Mouse (Mus musculus) cerebellum, adult 9-10 months (tissue): Measurements from ENCODE around the gene Rtn1.

Source experiments
- DNase-seq: peaks from one replicate; pipeline ENCODE4 v3.0.0; 2022

Rtn1 gene

DNA sequence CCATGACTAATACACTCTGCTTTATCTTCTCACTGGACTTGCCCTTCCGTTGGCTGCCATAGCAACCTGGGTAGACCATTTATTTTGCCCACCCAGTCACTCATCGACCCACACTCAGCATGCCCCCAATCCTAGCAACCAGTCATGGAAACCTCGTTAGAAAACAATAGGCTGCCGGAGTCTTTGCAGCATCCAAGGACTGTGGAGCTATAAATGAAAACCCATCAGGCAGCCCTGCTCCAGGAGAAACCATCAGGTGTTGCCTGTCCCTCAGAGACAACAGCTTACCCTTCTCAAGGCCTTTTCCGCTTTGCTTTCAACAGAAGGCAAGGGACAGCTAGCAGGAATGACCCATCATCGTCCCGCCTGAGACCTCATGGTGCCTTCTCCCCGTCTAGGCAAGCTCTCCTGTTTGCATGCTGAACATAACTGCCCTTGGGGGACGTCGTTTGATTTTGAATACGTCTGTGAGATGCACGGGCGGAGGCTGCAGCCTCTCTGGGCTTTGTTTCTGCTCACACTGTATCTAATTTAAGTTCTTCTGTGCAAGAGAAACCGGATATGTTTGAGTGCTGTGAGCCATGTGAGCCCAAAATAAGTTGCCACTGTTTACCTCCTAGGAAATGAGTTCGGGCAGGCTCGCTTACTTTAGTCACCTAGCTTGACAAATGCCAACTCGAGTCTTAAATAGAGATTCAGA, 34.8 kb downstream of the Rtn1 start:
- no peak for DNase-seq

DNA sequence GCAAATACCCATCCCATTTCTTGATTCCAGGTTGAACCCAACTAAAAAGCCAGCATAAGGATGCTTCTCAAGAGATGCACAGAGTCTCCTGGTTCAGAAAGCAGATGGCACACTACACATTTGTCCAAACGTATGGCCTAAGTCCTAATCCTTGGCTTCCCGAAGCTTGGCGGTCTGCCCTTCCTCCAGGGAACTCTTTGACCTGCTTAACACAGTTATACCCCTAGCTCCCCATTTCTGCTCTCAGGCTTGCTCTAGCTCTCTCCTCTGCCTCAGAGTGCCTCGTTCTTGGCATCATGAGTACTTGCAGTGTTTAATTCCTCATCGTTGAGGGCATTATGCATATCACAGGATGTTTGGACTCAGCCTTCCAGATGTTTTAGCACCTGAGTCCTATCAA, 38.8 kb downstream of the Rtn1 start:
- peak; percentile 92 for DNase-seq

DNA sequence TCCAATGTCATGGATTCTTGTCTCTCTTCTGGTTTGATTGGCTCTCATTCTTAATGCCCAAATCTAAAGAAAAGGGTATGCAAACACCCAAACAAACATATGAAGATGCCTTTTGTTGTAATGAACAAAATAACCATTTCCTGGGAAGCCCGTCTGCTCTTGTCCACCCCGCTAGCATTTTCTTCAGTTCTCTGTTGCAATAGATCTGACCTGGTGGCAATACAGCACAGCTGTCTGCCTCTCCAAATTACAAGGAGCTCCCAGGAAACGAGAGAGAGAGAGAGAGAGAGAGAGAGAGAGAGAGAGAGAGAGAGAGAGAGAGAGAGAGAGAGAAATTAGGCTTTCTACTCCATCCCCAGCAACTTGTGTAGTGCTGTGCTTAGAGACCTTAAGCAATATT, 42.1 kb downstream of the Rtn1 start:
- no peak for DNase-seq

DNA sequence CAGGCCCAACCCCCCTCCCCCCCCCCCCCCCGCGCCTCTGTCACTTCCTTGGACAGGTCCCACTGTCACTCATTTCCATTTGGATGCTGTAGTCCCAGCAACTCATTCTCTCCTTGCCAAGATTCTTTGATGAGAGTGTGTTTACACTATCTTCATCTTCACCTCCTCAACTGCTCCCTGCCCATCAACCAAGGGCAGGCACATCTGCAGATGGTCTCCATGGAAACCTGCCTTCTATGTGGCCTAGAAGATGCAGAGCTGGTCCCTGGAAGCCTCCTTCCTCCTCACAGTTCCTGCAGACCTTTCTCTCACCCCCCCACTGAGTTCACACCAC, 42.8 kb downstream of the Rtn1 start:
- DNase-seq, result no peak

DNA sequence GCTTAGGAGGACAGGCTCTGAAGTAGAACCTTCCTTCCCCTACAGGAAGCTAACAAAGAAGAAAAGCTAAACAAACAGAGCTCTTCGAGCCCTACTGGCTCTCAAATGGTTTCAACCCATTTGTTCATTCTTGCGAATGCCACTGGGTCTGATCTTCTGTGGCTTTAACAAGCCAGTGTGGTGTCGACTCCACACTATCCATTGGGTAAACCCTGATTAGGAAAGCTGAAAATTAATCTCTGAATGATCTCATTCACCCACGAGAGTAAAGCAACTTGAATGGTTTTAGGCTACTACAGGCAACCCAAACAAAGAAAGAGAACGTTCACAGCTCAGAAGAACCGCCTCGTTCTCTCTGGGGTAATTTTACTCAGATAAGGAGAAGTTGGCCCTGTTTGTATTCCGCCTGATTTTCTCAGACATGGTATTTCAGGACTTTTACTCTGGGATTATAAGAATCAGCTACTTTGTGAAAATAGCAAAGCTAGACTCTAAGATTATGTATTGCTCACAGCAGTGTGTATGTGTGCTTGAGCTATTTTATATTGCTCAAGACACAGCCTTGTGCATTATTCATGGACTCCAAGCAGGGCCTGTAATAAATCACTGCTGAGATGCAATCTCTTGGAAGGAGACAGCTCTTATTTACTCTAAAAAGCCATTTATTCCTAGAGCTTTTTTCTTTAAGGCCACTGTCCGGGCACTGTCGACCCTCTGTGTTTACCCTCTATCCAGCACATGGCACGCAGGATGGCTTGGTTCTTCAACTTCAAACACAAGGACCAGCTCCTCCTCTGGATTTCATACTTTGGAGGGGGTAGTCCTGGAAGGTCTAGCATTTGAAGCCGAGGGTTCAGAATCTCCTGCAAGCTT, 43.4 kb downstream of the Rtn1 start:
- DNase-seq, result no peak

DNA sequence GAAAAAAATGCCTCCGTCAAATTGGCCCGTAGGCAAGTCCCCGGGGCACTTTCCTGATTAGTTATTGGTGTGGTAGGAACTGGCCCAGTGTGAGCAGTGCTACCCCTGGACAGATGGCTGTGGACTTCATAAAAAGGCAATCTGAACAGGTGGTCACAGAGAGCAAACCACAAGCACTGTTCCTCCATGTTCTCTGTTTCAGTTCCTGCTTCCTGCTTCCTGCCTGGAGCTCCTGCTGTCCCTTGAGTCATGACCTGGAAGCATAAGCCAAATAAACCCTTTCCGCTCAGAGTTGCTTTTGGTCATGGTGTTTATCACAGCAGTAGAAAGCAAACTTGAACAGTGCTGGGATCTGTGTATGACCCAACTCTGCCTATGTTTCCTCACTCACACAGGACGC, 44.3 kb downstream of the Rtn1 start:
- DNase-seq, result no peak

DNA sequence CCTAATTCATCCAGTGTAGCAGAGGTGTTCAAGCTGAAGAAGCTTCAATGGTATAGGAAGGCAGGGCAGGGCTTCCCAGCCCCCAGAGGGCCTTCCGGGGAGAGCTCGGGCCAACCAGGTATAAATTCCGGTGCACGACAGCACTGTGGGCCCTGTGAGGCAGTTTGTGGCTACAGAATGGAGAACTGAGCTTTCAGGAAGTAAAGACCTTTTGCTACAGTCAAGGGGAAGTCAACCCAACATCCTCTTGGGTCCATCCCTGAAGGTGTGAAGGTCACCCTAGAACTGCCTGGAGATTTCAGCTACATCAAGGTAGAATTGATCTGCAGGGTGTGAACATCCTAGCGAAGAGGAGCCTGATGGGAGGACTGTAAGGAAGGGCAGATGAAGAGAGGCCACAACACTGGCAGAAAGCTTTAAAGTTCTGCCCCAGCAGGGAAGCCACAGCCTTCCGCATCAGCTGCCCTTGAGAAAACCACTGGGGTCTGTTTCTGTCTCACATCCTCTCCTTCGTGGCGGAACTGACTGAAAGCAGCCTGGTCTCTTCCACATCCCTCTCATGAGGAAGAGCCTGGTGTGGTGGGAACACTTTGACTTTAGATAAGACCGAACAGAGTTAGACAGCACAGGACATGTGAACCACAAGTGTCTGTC, 47.0 kb downstream of the Rtn1 start:
- no peak for DNase-seq

DNA sequence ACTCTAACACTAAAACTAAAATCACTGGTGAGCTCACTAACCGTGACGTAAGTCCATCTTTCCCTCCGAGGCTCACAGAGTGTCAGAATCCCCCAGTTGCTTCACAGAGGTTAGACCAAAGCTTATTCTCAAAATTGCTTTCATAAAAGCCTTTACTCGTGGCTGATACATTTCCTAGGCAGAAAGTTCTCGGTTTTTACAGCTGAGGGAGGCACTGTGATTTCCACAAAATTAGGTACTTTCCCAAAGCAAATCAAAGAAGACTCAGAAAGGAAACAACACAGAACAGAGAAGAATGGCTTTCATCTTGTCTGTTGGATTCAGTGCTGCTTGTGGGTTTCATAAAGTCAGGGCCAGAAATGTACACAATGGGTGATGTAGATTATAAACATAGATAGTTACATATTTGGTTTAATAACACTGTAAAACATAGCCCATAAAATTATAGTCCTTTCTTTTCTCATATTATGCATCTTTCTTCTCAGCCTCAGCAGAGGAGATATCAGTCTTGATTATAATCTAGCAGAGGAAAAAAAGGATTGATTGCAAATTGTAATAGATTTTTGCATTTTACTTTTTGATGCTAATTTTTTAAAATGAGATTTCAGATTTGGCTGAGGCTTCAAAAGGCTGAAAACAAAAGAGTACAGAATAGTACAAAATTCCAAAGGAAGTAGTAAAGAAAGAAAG, 47.8 kb downstream of the Rtn1 start:
- DNase-seq, result no peak

DNA sequence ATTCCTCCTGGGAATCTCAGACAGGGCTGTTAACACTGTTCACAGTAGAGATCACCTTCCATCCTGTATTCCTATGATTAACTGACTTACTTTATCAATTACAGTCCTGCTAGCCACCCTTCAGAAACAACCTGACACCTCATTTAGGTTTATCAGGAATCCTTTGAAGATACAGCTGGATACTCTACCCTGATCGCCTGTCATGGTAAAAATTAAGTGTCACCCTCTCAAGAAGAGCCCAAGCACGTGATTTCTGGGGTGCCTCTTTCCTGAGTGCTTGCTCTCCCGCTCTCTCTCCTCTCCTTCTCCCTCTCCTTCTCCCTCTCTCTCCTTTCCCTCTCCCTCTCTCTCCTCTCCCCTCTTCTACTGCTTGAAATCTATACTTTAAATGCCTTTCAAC, 49.0 kb downstream of the Rtn1 start:
- DNase-seq, result no peak

DNA sequence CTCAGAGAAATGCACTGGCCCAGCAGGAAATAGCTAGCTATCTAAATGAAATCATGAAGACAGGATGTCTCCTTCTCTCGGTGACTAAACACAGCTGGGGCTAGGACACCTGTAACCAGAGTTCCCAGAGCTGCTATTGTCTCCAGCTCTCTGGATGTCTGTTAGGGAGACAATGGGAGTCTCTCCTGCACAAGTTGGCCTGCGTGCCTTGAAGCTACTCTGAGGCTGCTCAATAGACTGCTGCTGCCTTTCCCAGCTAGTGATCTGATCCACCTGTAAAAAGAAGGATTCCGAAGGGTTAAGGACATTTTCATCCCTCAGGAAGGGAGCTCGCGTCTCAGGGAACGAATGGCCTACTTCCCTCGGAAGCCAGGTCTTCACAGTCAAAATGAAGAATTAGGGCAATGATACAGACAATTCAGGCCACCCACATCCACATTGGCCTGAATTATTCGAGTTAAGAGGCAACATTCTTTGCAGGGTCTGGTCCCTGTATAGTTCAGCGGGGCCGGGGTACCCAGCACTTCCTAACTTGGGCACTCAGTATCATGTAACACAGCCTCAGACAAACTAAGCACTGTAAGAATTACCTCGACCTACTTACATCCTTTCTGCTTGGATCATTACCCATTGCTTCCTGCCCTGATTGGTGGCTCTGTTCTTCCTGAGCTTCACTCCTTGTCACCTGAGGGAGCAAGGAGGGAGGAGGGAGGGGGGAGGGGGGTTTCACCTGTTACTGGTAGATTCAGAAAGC, 51.0 kb downstream of the Rtn1 start:
- no peak for DNase-seq

DNA sequence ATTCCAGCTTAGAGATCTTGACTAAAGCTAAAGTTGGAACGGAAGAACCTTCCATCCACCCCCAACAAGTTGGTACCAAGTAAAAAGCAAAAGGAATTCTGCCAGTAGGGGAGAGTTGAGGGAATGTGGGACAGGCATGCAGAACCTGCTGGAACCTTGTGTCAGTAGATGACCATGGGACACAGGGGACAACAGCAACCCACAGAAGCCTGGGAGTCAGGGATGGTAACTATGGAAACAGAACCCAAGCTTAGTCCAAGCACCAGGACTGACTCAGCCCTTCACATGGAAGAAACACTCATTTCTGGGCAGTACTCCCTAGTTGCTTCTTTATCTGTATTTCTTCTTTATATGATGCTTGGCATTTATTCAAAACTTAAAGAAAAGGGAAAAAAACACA, 54.6 kb downstream of the Rtn1 start:
- no peak for DNase-seq

DNA sequence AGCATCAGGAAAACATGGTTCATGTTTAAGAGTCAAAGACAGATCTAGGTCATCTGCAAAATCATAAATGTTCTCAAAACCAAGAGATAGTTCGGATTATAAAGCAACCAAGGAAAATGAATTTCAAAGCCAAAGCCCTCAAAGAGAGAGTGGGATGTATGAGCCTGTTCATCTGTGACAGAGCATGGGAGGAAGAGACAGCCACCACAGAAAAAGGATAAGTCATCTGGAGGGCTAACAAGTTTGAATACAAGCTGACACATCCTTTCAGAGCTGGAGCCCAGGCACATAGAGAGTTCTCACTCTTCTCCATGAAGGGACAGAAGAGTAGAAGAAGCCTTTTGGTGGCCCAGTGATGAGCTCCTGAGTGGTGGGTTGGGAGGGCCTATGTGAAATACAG, 55.3 kb downstream of the Rtn1 start:
- no peak for DNase-seq

DNA sequence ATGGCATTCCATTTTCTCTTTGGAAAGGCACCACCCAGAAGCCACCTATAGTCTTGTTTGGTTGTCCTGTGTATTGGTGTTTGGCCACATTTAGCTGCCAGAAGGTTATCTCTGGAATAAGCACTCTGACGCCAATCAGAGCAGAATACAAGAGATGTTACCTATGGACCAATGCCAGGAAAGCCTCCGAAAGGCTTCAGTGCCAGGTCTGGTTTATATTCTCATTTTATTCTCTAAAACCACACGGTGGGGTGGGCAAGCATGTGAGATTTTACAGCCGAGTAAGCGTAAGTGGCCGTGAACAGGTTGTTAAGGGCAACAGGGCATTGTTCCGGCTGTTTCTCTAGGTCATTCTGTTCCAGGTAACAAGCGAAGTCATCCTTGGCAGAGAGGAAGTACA, 60.3 kb downstream of the Rtn1 start:
- DNase-seq, result peak; percentile 73

DNA sequence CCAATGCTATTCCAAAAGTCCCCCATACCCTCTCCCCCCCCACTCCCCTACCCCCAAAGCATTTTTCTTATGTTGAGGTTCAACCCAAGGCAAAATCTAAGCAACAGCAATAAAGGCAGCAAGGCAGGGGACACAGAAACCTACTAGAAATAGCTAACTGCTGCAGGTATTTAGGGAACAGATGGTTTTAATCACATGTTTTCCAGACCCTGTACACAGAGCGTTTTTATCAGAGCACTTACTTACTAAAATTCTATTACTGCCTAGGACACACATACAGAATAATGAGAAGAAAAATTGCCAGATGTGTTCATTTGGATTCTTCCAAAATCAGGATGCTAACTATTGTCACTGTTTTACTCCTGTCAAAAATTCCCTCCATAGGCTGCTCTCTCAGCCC, 61.7 kb downstream of the Rtn1 start:
- DNase-seq, result peak; percentile 51

DNA sequence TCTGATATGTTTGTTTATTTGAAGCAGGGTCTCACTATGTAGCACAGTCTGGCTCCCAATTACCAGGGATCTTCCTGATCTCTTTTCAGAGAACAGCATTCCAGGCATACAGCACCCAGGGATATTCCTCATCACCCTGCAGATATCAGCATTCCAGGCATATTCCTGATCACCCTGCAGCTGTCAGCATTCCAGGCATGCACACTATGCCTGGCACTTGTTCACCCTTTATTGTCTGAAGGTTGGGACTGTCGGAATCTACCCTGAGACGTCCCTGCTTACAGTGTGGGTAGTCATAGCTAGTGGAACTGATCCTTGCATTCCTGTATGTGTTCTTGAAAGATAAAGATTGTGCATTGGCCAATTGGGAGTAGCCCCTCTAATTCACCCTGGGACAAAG, 65.2 kb downstream of the Rtn1 start:
- DNase-seq, result no peak

DNA sequence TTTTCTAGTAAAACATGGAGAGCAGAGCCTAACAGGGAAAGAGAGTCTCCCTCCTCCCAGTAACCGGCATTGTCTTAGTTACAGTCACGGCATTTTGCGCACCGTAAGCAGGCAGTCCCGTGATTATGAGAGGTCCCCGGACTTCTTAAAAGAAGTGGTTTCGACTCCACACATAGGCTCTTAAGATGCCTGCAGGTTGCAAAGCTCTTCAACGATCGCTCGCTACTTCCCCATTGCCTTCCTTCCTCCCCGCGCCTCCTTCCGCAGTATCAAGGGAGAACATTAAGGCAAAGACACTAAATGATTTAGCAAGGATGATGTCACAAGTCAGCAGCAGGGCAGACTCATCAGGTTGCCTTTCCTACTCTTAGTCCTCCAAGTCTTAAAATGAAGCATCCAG, 72.8 kb downstream of the Rtn1 start:
- no peak for DNase-seq

DNA sequence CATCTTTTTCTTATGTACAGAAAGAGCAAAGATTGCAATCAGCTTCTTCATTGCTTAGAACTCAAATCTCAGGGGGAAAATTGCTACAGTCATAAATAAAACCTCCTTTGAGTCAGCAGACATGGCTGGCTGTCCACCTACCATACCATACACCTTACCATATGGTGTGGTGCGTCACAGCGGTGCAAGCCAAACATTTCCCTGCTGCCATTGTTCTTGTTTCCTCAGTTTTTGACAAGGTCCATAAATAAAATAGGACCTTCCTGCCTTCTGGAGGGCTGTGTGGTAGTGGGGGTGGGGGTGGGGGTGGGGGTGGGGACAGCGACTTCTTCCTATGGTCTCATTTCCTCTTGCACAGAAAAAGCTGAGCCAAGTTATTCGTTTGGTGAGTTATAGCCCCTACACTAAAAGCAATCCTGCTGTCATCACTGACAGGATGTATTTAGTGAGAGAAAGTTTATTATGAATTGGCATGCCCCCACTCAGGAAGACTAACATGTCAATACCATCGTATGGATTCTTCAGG, 76.3 kb downstream of the Rtn1 start:
- no peak for DNase-seq

DNA sequence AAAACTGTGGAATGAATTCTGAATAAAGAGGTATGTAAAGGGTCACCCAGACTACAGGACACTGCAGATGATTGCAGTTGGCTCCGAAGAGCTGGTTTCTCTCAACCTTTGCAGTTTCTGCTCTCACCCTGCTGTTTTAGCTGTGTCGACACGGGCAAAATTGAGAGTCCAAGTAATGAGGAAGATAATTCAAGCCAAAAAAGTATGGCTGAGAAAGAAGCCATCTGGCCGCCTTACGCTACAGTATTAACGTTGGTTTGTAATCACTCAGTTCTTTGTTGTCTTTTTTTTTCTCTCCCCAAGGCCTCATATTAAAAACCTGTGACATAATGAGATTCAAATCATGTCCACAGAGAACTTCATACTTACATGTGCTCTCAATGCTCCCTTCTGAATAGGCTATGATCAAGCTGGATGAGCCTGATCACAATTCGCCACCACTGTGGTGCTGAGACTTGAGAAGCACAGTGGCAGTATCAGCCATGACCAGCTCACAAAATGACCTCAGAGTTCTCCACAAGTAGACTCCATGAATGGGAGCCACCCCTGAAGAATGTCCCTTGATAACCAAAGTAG, 76.9 kb downstream of the Rtn1 start:
- DNase-seq, result peak; percentile 46

DNA sequence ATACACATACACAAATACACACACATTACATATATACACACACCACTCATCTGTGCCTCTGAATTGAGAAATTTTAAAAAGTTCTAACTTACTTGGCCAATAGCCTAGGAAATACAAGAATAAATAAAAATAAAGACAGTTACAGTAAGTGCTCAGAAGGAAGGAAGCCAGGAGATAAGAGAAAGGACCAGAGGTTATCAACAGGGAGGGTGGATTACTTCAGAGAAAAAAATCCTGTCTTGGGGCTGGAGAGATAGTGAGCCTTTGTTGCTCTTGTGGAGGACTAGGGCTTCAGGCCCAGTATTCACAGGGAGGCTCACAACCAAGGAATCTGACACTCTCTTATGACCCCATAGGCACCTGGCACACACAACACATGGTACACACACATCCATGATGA, 82.8 kb downstream of the Rtn1 start:
- DNase-seq, result no peak

DNA sequence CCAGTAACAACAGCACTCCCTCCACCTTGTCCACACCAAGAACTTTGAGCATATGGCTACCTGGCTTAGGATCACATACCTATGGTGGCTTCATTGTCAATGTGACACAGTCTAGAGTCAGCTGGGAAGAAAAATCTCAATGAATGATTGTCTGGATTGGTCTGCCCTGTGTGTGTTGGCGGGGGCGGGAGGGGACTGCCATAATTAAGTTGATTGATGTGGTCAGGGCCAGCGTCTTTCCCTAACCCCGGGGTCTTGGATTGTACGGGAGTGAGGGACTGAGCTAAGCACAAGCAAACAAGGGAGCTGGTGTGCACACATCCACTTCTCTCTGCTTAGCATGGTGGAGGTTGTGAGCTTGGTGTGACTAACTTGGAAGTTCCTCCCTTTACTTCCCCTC, 83.8 kb downstream of the Rtn1 start:
- DNase-seq, result no peak

DNA sequence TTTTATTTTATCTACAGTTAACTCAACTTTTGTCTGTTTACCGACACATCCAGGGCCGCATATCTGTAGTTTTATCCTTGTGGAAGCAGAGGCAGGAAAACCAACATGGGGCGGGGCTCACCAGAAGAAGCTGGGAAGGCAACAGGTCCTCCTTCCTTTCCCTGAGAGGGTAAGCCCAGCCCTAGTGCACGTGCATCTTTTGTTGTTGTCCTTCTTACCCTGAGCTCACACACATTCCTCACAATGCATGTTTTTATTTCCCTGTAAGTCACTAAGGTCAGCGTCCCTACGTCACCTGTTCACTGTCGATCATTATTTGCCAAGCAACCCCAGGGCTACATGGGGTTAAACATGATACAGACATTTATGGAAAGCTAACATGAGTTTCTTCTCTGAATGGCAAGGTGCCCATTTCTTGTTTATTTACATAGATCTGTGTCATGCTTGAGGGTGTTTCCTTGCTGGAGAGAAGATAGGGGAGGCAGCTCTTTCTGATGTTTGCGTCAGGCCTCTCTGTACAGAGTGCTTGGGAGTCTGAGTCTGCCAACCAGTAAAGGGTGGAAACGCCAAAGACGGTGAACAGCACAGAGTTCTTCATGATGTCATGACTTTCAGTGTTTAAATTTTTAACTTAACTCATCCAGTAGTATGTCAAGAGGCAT, 84.5 kb downstream of the Rtn1 start:
- DNase-seq, result no peak

DNA sequence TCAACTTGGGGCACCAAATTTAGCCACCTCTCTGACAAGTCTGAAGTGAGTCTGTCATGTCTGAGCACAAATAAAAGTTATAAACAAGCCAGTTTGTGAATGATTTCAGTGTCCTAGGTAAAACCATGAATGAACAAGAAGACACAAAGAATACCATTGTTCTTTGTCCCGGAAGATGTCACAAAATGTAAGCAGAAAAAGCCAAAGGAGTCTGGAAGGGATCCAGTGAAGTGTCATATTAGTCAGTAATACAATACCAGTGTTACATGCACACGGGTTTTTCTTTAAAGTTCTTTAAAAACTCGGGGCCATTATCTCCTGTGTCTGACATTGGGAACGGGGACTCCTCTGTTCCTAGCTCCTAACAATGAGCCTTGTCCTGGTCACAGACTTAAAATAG, 85.1 kb downstream of the Rtn1 start:
- DNase-seq, result no peak
